Mouse (Mus musculus): ENCODE results near the gene Sec22b.

Sec22b gene

DNA sequence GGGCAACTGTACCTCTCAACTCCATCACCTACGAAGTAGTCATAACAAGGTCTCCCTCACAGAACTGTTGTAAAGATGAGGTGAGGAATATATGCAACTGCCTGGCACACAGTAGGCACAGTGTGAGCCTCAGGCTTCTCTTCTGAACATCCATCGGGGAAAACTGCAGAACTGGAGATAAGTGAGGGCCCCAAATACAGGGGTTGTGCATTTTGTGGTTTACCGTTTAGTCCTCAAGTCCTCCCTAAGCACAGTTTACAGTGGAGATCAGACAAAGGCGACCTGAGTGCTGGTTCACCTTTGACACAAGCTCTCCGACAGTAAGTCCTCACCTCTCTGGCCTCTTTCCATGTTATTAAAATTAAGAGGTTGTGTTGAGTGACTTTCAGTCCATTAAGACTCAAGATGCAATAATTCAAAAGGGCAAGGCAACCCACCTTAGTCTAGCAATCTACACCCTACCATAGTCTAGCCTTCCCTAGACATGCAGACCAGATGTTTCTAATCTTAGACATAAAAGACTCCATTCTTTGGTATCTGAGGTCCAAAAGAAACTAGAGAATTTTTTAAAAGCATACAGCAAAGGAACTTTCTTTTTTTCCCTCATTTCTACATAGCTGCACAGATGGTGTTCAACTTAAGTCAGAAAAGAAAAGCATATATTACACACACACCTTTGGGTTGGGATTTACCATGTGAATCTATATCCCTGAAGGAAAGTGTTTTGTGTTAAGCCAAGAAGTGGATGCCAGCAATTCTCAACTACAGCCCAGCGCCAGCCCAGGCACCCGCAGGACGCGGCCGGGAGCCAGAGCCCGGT lies 40.7 kb downstream of the Sec22b start:
- no peak for DNase-seq

GRCm38 (mm10) chr3:97942260-97942950 lies 41.4 kb downstream of the Sec22b start:
- DNase-seq: peak; percentile 16

GRCm38 (mm10) chr3:97944462-97944861 lies 43.5 kb downstream of the Sec22b start:
- DNase-seq: no peak

DNA sequence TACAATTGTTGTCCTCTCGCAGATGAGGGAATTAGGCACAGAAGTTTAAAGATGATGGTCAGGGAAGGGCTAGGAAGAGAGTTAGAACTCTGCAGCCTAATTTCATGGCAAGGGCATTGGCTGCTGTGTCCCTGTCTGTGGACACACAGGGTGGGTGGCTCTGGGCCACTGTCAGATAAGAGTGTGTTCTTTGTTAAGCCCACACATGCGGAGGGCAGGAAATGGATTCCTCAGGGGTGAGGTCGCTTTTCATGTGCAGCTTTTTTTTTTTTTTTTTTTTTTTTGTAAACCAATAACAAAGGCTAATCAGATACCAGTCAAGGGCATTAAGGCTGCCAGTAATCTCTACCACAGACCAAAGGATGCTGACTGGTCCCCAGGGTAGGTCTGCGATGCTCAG lies 45.4 kb downstream of the Sec22b start:
- DNase-seq: no peak

DNA sequence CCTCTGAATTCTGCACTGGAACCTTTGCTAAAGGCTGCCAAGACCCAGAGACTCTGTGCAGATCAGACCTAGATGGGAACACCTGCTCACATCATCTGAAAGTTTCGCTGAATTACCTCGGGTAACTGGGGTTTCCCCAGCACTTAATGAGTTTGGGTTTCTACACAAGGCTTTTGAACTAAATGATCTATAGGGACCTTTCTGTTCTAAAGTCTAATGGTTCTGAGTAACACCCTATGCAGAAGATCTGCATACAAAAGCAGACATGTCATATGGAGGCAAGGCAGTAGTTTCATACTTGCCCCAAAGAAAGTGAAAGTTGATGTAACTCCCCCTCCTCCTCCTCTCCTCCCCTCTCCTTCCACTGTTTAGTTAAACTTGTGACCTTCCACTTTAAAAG lies 47.5 kb downstream of the Sec22b start:
- DNase-seq: no peak

DNA sequence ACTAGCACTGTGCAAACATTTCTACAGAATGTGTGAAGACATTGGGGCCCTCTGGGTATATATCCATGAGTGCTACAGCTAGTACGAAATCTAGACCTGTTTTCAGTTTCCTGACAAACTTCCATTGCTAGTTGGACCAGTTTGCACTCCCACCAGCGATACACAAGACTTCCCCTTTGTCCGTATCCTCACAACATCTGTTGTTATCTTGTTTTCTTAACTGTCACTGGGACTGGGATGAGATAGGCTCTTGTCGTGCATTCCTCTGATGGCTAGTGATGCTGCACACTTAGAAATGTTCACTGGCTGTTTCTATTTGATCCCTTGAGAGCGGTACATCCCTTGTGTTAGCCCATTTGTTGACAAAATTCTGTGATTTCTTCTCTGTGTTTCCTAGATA lies 49.0 kb downstream of the Sec22b start:
- DNase-seq: no peak

- no peak for DNase-seq
Observed at GRCm38 (mm10) chr3:97951134-97951533, 50.1 kb downstream of the Sec22b start.

DNA sequence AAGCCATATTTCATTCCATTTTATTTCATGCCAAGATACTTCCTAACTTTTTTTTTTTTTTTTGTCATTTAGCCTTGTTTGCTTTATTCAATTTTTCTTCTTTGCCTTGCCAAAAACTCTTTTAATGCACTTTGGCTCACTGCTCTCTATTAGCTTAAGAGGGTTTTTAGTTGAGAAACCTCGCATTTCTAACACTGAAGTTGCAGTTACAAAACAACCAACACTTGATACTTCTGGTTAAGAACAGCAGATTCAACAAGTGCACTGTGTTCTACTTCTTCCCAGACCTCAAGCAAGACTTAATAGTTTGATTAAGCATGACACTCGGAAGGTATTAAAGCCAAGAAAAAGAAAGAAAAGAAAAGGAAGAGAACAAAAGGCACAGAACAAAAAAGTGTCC lies 52.2 kb downstream of the Sec22b start:
- DNase-seq: no peak

GRCm38 (mm10) chr3:97956322-97956721 lies 55.3 kb downstream of the Sec22b start:
- no peak for DNase-seq

GRCm38 (mm10) chr3:97956926-97957325 lies 55.9 kb downstream of the Sec22b start:
- DNase-seq: no peak

DNA sequence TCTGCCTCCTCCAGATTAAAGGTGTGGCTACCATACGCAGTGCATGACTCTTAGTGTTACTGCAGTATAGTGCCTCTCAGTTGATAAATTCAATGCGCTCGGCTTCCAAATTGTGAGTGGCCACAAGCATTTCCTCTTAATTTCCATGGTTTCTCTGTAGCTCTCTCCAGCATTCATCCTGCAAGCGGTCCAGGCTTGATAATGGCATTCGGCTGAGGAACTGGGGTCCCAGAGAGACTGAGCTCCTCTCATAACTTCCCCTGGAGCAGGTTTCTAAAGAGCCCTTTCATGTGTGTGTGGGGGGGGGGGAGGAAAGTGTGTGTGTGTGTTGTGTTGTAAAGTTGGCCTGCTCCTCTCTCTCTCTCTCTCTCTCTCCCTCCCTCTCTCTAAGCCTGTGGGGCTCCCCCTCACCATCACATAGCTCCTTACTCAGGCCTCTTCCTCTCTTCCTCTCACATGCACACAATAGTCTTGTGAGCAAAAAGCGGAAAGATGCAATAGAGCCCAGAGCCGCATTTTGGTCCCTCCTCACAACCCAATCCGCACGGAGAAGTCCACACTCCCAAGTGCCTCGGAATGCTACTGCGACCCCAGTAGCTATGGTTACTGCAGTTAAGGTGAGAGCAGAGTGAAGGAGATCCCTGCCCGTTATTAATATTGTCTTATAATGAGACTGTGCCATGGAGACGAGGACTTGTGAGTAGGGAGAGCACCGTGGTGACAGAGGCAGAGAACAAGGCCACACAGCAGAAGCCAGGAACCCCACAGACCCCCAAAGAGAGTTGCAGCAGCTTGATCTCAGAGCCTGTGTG lies 60.0 kb downstream of the Sec22b start:
- no peak for DNase-seq

GRCm38 (mm10) chr3:97961962-97962361 lies 61.0 kb downstream of the Sec22b start:
- no peak for DNase-seq

GRCm38 (mm10) chr3:97964878-97965353 lies 63.9 kb downstream of the Sec22b start:
- DNase-seq: no peak

- no peak for DNase-seq
Observed at GRCm38 (mm10) chr3:97967627-97968026, 66.6 kb downstream of the Sec22b start.

DNA sequence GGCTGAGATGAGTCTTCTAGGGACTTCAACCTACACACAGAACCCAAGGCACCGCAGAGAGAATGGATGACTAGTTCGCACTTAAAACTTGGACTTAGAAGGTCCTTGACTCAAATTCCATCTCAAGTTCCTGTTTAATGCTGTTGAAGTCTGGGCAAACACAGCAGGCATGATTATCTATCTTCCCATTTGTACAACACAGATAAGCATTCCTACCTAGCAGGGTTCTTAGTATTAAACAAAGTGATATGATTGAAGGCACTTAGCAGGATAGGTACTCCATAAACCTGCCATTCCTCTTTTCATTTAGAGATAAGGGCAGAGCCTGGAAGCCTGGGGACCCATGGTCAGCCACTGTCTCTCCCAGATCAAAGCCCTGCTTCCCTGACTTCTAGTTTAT lies 67.2 kb downstream of the Sec22b start:
- no peak for DNase-seq

DNA sequence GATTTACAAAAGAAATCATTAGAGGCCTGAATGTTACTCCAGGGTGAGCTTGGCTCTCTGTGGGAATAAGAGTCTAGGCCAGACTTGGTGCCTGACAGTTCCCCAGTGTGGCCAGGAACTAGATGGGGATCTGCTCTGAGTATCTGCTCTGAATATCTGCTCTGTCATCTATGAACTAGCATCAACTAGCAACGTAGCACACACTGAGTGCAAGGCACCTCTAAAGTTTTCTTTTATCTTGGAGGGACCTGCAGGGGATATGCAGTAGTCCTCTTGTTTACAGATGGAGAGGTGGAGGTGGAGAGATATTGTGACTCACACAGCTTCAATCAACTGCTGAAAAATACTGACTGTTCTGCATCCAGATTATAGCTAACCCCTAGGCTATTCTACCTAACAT lies 68.0 kb downstream of the Sec22b start:
- DNase-seq: no peak

DNA sequence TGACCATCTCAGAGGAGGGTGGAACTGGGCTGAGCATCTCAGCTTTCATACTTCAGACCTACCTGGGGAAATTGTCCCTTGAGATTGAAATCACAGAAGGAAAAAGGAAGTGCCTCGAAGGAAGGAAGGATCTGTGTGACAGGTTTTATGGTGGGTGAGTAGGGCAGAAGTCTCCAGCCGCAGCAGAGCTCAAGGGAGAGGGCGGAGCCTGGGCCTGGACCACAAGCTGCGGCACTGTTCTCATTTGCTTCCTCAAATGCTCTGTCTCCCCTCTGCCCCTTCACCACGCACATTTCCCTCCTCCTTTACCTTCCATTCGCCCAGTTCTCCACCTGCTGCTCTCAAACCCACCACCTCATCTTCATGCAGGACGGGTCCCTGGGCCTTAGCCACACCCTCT lies 70.1 kb downstream of the Sec22b start:
- no peak for DNase-seq

GRCm38 (mm10) chr3:97972200-97972599 lies 71.2 kb downstream of the Sec22b start:
- no peak for DNase-seq

GRCm38 (mm10) chr3:97972707-97973106 lies 71.7 kb downstream of the Sec22b start:
- DNase-seq: no peak
